Mouse (Mus musculus): ENCODE results near the gene Cdc42se1. TPM values are rescaled to one million over a fixed set of nuclear protein-coding genes. Genes with fewer than 3 reads are reported as not detected.

Cdc42se1 gene
- total and polyA plus RNA-seq, 3 experiments, result 341 to 472 TPM; not detected in 1

GRCm38 (mm10) chr3:95186100-95186499, 42.4 kb upstream of the Cdc42se1 start:
- peaks cover 16 to 52% of the 10 kb centered on the region in 2 experiments for H3K36me3 ChIP-seq (ENCODE audit: control insufficient read depth in 1 of 2, insufficient read depth in 2 of 2, low read length in 2 of 2)
- H3K9me3 ChIP-seq (replicated peaks; ENCODE audit: insufficient read depth, low read length), result no peaks in the 10 kb centered on the region
- H3K4me1 ChIP-seq (ENCODE audit: control insufficient read depth in 1 of 2, insufficient read depth in 2 of 2, low read length in 2 of 2), result peaks cover 5 to 7% of the 10 kb centered on the region in 2 experiments
- H3K79me2 ChIP-seq (ENCODE audit: control insufficient read depth, insufficient read depth, low read length, poor library complexity), result no peaks in the 10 kb centered on the region
- no peak overlapping the region for H3K9ac ChIP-seq (ENCODE audit: control insufficient read depth, low read depth, low read length, poor library complexity, severe bottlenecking)
- no peak overlapping the region for H3K4me3 ChIP-seq (ENCODE audit: control insufficient read depth in 1 of 2, insufficient read depth in 1 of 2, low read depth in 2 of 2, low read length in 2 of 2)
- TF ChIP-seq E2F4 (IDR thresholded peaks at IDR 0.05; ENCODE audit: borderline replicate concordance, low read depth, low read length) (no peak), POLR2AphosphoS5 (IDR thresholded peaks at IDR 0.05; ENCODE audit: borderline replicate concordance, low read depth, low read length) (no peak), MYC (IDR thresholded peaks at IDR 0.05; ENCODE audit: low read depth, low read length) (no peak), CHD2 (IDR thresholded peaks at IDR 0.05; ENCODE audit: low read length) (no peak), MEF2A (IDR thresholded peaks at IDR 0.05; ENCODE audit: extremely low read depth, insufficient replicate concordance, low read depth, low read length, poor library complexity, severe bottlenecking) (no peak), SIN3A (IDR thresholded peaks at IDR 0.05; ENCODE audit: low read length) (no peak), ZMIZ1 (IDR thresholded peaks at IDR 0.05; ENCODE audit: low read depth, low read length) (no peak), EP300 (IDR thresholded peaks at IDR 0.05; ENCODE audit: low read depth in 1 of 2, low read length in 2 of 2) (no peak), MYB (IDR thresholded peaks at IDR 0.05; ENCODE audit: low read depth, low read length) (no peak), MAZ (IDR thresholded peaks at IDR 0.05; ENCODE audit: low read depth, low read length) (no peak), MXI1 (IDR thresholded peaks at IDR 0.05; ENCODE audit: low read depth, low read length) (no peak), NELFE (IDR thresholded peaks at IDR 0.05; ENCODE audit: low read depth, low read length) (no peak), NRF1 (IDR thresholded peaks at IDR 0.05; ENCODE audit: insufficient read depth, low read depth, low read length, poor library complexity, severe bottlenecking) (no peak), CHD1 (IDR thresholded peaks at IDR 0.05; ENCODE audit: low read depth, low read length) (no peak), ELF1 (IDR thresholded peaks at IDR 0.05; ENCODE audit: low read depth, low read length) (no peak), USF2 (IDR thresholded peaks at IDR 0.05; ENCODE audit: borderline replicate concordance in 1 of 2, insufficient read depth in 1 of 2, low read depth in 1 of 2, low read length in 2 of 2) (no peak)
- no peak for DNase-seq (ENCODE audit: low read depth, low spot score)
- no peak overlapping the region for H3K27ac ChIP-seq (ENCODE audit: control insufficient read depth, low read depth, low read length)
- H3K27me3 ChIP-seq (ENCODE audit: control insufficient read depth in 1 of 2, insufficient read depth in 2 of 2, low read length in 2 of 2), result no peaks in the 10 kb centered on the region

- Histone ChIP-seq H3K9ac (ENCODE audit: control insufficient read depth, low read depth, low read length, poor library complexity, severe bottlenecking) (no peak overlapping the region), H3K36me3 (ENCODE audit: control insufficient read depth in 1 of 2, insufficient read depth in 2 of 2, low read length in 2 of 2) (peaks cover 16 to 54% of the 10 kb centered on the region in 2 experiments), H3K27me3 (ENCODE audit: control insufficient read depth in 1 of 2, insufficient read depth in 2 of 2, low read length in 2 of 2) (no peaks in the 10 kb centered on the region), H3K27ac (ENCODE audit: control insufficient read depth, low read depth, low read length) (no peak overlapping the region), H3K9me3 (replicated peaks; ENCODE audit: insufficient read depth, low read length) (no peaks in the 10 kb centered on the region), H3K4me1 (ENCODE audit: control insufficient read depth in 1 of 2, insufficient read depth in 2 of 2, low read length in 2 of 2) (peaks cover 5 to 7% of the 10 kb centered on the region in 2 experiments), H3K4me3 (ENCODE audit: control insufficient read depth in 1 of 2, insufficient read depth in 1 of 2, low read depth in 2 of 2, low read length in 2 of 2) (no peak overlapping the region), H3K79me2 (ENCODE audit: control insufficient read depth, insufficient read depth, low read length, poor library complexity) (no peaks in the 10 kb centered on the region)
- DNase-seq (ENCODE audit: low read depth, low spot score), result no peak
- no peak for TF ChIP-seq ETS1 (IDR thresholded peaks at IDR 0.05; ENCODE audit: low read depth, low read length)
- TF ChIP-seq POLR2AphosphoS2 (IDR thresholded peaks at IDR 0.05; ENCODE audit: low read length), result 0 out of 2 replicates have a peak, but pooled peaks have one; percentile 53
- no peak for TF ChIP-seq ELF1 (IDR thresholded peaks at IDR 0.05; ENCODE audit: low read depth, low read length)
- 0 out of 2 replicates have a peak, but pooled peaks have one; percentile 14 for TF ChIP-seq NELFE (IDR thresholded peaks at IDR 0.05; ENCODE audit: low read depth, low read length)
These were observed 41.6 kb upstream of the Cdc42se1 start for GRCm38 (mm10) chr3:95186888-95187287.
